Mouse (Mus musculus): ENCODE results near the gene Fchsd2. TPM values are rescaled to one million over a fixed set of nuclear protein-coding genes. Genes with fewer than 3 reads are reported as not detected.

The Fchsd2 gene
- polyA plus RNA-seq, 1 experiment, result 54.0 TPM

DNA sequence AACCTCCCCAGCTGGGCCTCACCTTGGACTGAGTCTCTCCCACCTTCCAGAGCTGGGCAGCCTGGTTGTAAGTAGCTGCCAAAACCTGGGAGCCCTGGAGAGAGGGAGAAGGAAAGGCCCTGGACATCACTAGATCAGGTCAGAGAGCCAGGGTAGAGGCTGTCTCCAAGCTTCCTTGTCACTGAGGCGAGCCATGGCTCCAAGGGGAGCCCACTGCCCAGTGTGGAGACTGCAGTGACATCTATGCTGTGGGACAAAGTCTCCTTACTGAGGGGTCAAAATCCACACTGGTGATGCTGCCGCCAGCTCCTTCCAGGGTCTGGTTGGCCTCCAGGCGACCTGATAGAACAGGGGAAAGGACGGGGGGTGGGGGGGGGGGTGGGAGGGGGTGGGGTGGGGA is 199.4 kb downstream of the Fchsd2 start:
- no peak for TF ChIP-seq POLR2A (IDR thresholded peaks at IDR 0.05; ENCODE audit: borderline replicate concordance, extremely low read depth, insufficient read depth, insufficient read length, poor library complexity, severe bottlenecking)
- no peak for TF ChIP-seq CTCF (IDR thresholded peaks at IDR 0.05; ENCODE audit: borderline replicate concordance, extremely low read depth, insufficient read depth, insufficient read length)
- no peak for DNase-seq (ENCODE audit: low read depth)

GRCm38 (mm10) chr7:101292696-101293095 is 200.0 kb downstream of the Fchsd2 start:
- TF ChIP-seq POLR2A (IDR thresholded peaks at IDR 0.05; ENCODE audit: borderline replicate concordance, extremely low read depth, insufficient read depth, insufficient read length, poor library complexity, severe bottlenecking), result no peak
- no peak for TF ChIP-seq CTCF (IDR thresholded peaks at IDR 0.05; ENCODE audit: borderline replicate concordance, extremely low read depth, insufficient read depth, insufficient read length)

GRCm38 (mm10) chr7:101293138-101293537 is 200.5 kb downstream of the Fchsd2 start:
- no peak for DNase-seq (ENCODE audit: low read depth)
- TF ChIP-seq CTCF (IDR thresholded peaks at IDR 0.05; ENCODE audit: borderline replicate concordance, extremely low read depth, insufficient read depth, insufficient read length) (no peak), POLR2A (IDR thresholded peaks at IDR 0.05; ENCODE audit: borderline replicate concordance, extremely low read depth, insufficient read depth, insufficient read length, poor library complexity, severe bottlenecking) (no peak)

More at GRCm38 (mm10) chr7:101292696-101293095, 200.0 kb downstream of the Fchsd2 start:
- no peak for DNase-seq (ENCODE audit: low read depth)

DNA sequence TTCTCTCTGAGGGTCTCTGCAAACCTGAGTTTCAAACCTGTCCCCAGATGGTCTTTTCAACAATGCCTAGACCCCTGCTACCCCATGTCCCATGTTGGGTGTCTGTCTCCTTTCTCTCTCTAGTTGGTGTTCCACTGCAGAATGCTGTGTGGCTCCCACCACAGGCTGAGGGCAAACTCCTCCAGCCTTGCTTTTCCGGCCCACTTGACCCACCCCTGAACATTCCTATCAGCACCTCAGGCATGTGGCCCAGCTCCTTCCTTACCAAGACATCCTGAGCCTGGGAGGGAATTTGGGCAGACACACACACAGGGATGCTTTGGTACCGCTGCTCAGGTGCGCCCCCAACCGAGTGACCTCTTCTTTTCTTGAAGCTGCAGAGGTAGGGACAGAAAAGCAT is 200.9 kb downstream of the Fchsd2 start:
- no peak for DNase-seq (ENCODE audit: low read depth)
- TF ChIP-seq CTCF (IDR thresholded peaks at IDR 0.05; ENCODE audit: borderline replicate concordance, extremely low read depth, insufficient read depth, insufficient read length) (no peak), POLR2A (IDR thresholded peaks at IDR 0.05; ENCODE audit: borderline replicate concordance, extremely low read depth, insufficient read depth, insufficient read length, poor library complexity, severe bottlenecking) (no peak)

DNA sequence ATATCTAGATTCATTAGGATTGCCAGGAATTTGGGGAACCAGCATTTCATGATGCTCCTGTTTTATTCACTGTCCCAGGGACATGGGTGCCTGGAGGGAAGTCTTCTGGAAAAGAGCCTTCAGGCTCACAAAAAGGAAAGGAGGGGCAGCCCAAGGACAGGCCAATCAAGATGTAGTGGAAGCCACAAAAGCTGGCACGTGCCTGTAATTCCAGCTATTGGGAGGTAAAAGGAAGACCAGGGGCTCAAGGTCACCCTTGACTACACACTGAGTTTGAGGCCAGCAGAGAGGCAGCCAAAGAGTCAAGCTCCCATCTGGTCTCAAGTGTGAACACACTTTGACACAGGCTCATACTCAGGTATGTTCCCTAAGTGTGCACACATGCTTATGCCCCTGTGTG is 202.8 kb downstream of the Fchsd2 start:
- no peak for DNase-seq (ENCODE audit: low read depth)
- TF ChIP-seq CTCF (IDR thresholded peaks at IDR 0.05; ENCODE audit: borderline replicate concordance, extremely low read depth, insufficient read depth, insufficient read length) (no peak), POLR2A (IDR thresholded peaks at IDR 0.05; ENCODE audit: borderline replicate concordance, extremely low read depth, insufficient read depth, insufficient read length, poor library complexity, severe bottlenecking) (no peak)

GRCm38 (mm10) chr7:101296252-101297022 is 203.8 kb downstream of the Fchsd2 start:
- TF ChIP-seq CTCF (IDR thresholded peaks at IDR 0.05; ENCODE audit: borderline replicate concordance, extremely low read depth, insufficient read depth, insufficient read length) (peak; percentile 48; the same call in 1 of the 2 replicates), POLR2A (IDR thresholded peaks at IDR 0.05; ENCODE audit: borderline replicate concordance, extremely low read depth, insufficient read depth, insufficient read length, poor library complexity, severe bottlenecking) (no peak)
- DNase-seq (ENCODE audit: low read depth), result peak; percentile 97

- DNase-seq (ENCODE audit: low read depth), result no peak
- no peak for TF ChIP-seq POLR2A (IDR thresholded peaks at IDR 0.05; ENCODE audit: borderline replicate concordance, extremely low read depth, insufficient read depth, insufficient read length, poor library complexity, severe bottlenecking)
- TF ChIP-seq CTCF (IDR thresholded peaks at IDR 0.05; ENCODE audit: borderline replicate concordance, extremely low read depth, insufficient read depth, insufficient read length), result no peak
Measured at GRCm38 (mm10) chr7:101297023-101297405, 204.4 kb downstream of the Fchsd2 start.

GRCm38 (mm10) chr7:101298375-101298774 is 205.7 kb downstream of the Fchsd2 start:
- DNase-seq (ENCODE audit: low read depth), result no peak
- TF ChIP-seq CTCF (IDR thresholded peaks at IDR 0.05; ENCODE audit: borderline replicate concordance, extremely low read depth, insufficient read depth, insufficient read length) (no peak), POLR2A (IDR thresholded peaks at IDR 0.05; ENCODE audit: borderline replicate concordance, extremely low read depth, insufficient read depth, insufficient read length, poor library complexity, severe bottlenecking) (no peak)

DNA sequence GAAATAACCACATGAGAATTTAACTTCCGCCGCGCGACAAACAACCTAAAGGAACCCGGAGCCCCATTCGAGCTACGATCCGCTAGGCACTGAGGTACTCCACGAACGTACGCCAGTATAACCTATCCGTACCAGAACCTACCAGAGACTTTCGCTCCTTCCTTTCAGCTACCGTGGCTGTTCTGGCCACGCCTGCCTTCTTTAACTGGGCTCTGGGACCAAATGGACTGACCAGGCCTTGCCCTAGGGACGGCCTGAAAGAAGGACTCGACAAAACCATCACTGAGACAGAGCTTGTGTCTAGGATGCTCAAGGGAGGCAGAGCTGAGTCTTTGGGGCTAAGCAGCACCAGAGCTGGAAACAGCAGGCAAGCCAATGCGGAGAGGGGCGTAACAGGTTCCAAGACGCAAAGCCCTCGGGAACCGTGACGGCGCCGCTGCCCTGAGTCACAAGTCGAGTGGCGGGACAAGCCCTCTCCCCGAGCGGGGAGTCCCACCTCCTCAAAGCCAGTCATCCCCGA is 208.8 kb downstream of the Fchsd2 start:
- DNase-seq (ENCODE audit: low read depth), result no peak
- no peak for TF ChIP-seq CTCF (IDR thresholded peaks at IDR 0.05; ENCODE audit: borderline replicate concordance, extremely low read depth, insufficient read depth, insufficient read length)
- no peak for TF ChIP-seq POLR2A (IDR thresholded peaks at IDR 0.05; ENCODE audit: borderline replicate concordance, extremely low read depth, insufficient read depth, insufficient read length, poor library complexity, severe bottlenecking)

DNA sequence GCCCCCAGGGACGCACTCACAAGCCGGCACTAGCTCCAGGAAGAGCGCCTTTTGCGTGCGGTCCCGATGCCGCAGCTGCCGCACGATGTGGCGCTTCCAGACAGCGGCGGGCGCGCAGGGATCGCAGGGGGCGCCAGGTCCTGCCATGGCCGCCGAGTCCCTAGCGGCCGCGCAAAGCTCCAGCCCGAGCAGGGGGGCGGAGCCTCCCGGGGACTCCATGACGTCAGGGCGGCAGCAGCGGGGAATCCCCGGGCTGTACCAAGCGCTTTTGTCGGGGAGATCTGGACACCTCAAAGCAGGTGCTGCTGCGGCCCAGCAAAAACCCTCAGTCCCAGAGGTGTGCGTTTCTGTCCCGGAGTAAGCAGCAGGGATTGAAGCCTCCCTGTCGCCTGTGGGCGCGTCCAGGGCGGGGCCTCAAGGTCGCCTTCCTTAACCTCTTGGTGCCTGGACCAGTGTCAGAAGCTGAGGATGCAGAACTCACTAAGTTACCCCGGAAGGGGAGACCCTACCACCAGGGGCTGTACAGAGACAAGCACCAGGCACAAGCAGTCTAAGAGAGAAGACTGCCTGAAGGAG is 209.3 kb downstream of the Fchsd2 start, which contains the start of gene Atg16l2:
Atg16l2 (minus strand) TSS at position 371 of the 576 bp plus-strand sequence.
- TF ChIP-seq CTCF (IDR thresholded peaks at IDR 0.05; ENCODE audit: borderline replicate concordance, extremely low read depth, insufficient read depth, insufficient read length) (peak; percentile 44; the same call in 1 of the 2 replicates), POLR2A (IDR thresholded peaks at IDR 0.05; ENCODE audit: borderline replicate concordance, extremely low read depth, insufficient read depth, insufficient read length, poor library complexity, severe bottlenecking) (peak; percentile 50; the same call in 1 of the 2 replicates)

GRCm38 (mm10) chr7:101302691-101303090 is 210.0 kb downstream of the Fchsd2 start:
- no peak for DNase-seq (ENCODE audit: low read depth)
- TF ChIP-seq CTCF (IDR thresholded peaks at IDR 0.05; ENCODE audit: borderline replicate concordance, extremely low read depth, insufficient read depth, insufficient read length) (no peak), POLR2A (IDR thresholded peaks at IDR 0.05; ENCODE audit: borderline replicate concordance, extremely low read depth, insufficient read depth, insufficient read length, poor library complexity, severe bottlenecking) (no peak)

More for the DNA sequence above, 209.3 kb downstream of the Fchsd2 start, which contains the start of gene Atg16l2:
- DNase-seq (ENCODE audit: low read depth), result peak; percentile 97

All from brain, embryonic 14.5 days (tissue).